In genomic region chr2:168479930-168480329, GRCm38 (mm10) we compare ENCODE assay signal across 14 mouse cellular contexts.
DNase-seq lines count a peak whose midpoint lies in the region; ATAC-seq and TF ChIP-seq lines count a peak whose summit lies in the region.
"Had no signal": no experiment of that assay in that cellular context is flagged by ENCODE, and none has a peak within 500 bp of the region (broad histone marks: within the 10 kb centered on the region; RNA-seq: fewer than 3 reads in every experiment).

No protein-coding gene starts in this region.

- no peak for TF ChIP-seq CTCF in cortical plate, adult 2 months (IDR thresholded peaks at IDR 0.05; ENCODE audit: extremely low read depth, insufficient read depth, low read length)

- no peak for ATAC-seq in neural tube, embryonic 11.5 days (ENCODE audit: insufficient read depth, low FRiP score, low TSS enrichment)
- ATAC-seq in neural tube, embryonic 15.5 days (ENCODE audit: low FRiP score) = no peak

- peak; percentile 87; the same call in 1 of the 2 replicates for TF ChIP-seq POLR2A in cortical plate, adult 2 months (IDR thresholded peaks at IDR 0.05; ENCODE audit: extremely low read depth, insufficient read depth, low read length)

- WGBS in neural tube, embryonic 11.5 days = 84% methylated on average over 15 of the region's 15 CpGs
- WGBS in neural tube, embryonic 15.5 days = 78% methylated on average over 15 of the region's 15 CpGs

- no peaks in the 10 kb centered on the region for H3K9me3 ChIP-seq in neural tube, embryonic 11.5 days (ENCODE audit: control insufficient read depth, low read length)
- no peaks in the 10 kb centered on the region for H3K9me3 ChIP-seq in neural tube, embryonic 15.5 days (replicated peaks)
- H3K9me3 ChIP-seq: embryonic facial prominence, embryonic 15.5 days; heart, embryonic 15.5 days; neural tube, embryonic 12.5 days had no signal

- no peaks in the 10 kb centered on the region for H3K27me3 ChIP-seq in neural tube, embryonic 11.5 days (ENCODE audit: control insufficient read depth, insufficient read depth, low read length)
- peaks cover 11% of the 10 kb centered on the region; the same call in 1 of the 2 replicates for H3K27me3 ChIP-seq in neural tube, embryonic 15.5 days (replicated peaks)
- H3K27me3 ChIP-seq: embryonic facial prominence, embryonic 15.5 days; neural tube, embryonic 12.5 days had no signal

- H3K4me2 ChIP-seq in neural tube, embryonic 11.5 days (ENCODE audit: low read depth) = no peak overlapping the region
- H3K4me2 ChIP-seq in neural tube, embryonic 15.5 days = no peak overlapping the region
- H3K4me2 ChIP-seq: embryonic facial prominence, embryonic 15.5 days; heart, embryonic 15.5 days; neural tube, embryonic 12.5 days had no signal

- no peaks in the 10 kb centered on the region for H3K4me1 ChIP-seq in neural tube, embryonic 11.5 days (ENCODE audit: control insufficient read depth, insufficient read depth, low read length)
- peaks cover 6% of the 10 kb centered on the region for H3K4me1 ChIP-seq in neural tube, embryonic 15.5 days
- H3K4me1 ChIP-seq in cortical plate, adult 2 months (ENCODE audit: control insufficient read depth, insufficient read depth, low read length) = no peaks in the 10 kb centered on the region
- H3K4me1 ChIP-seq: neural tube, embryonic 12.5 days had no signal

- no peak overlapping the region for H3K9ac ChIP-seq in neural tube, embryonic 11.5 days (ENCODE audit: low read length)
- no peak overlapping the region for H3K9ac ChIP-seq in neural tube, embryonic 15.5 days (replicated peaks)
- H3K9ac ChIP-seq: embryonic facial prominence, embryonic 15.5 days; heart, embryonic 15.5 days; neural tube, embryonic 12.5 days had no signal

- DNase-seq in neural tube, embryonic 11.5 days (ENCODE audit: low spot score) = peak; percentile 28
- DNase-seq in layer of hippocampus, postnatal 36 days = peak; percentile 74 to 83
- DNase-seq in Muller cell, postnatal 12 days (ENCODE audit: inconsistent ontology term) = no peak
- DNase-seq in c-Kit-positive CD71-positive TER-119-positive erythroid progenitor cells, embryonic 14.5 days (ENCODE audit: low spot score) = no peak
- no peak for DNase-seq in lung, postnatal 4 days
- DNase-seq in heart, adult 11 months = no peak
- DNase-seq: adrenal gland, postnatal 10 days; lung, adult 18-20 months had no signal

- no peak overlapping the region for H3K27ac ChIP-seq in neural tube, embryonic 11.5 days (ENCODE audit: low read depth, low read length)
- no peak overlapping the region for H3K27ac ChIP-seq in neural tube, embryonic 15.5 days (replicated peaks)
- no peak overlapping the region for H3K27ac ChIP-seq in cortical plate, adult 2 months (ENCODE audit: insufficient read depth, low read length)
- H3K27ac ChIP-seq: embryonic facial prominence, embryonic 15.5 days; heart, embryonic 15.5 days; kidney, postnatal 0 days; neural tube, embryonic 12.5 days had no signal

- H3K4me3 ChIP-seq in neural tube, embryonic 11.5 days (ENCODE audit: low read depth, low read length) = no peak overlapping the region
- no peak overlapping the region for H3K4me3 ChIP-seq in neural tube, embryonic 15.5 days (replicated peaks)
- no peak overlapping the region; the same call in 1 of the 2 replicates for H3K4me3 ChIP-seq in cortical plate, adult 2 months (ENCODE audit: insufficient read depth, low read length)
- H3K4me3 ChIP-seq: embryonic facial prominence, embryonic 15.5 days; heart, embryonic 15.5 days; neural tube, embryonic 12.5 days had no signal

- H3K36me3 ChIP-seq in neural tube, embryonic 11.5 days (ENCODE audit: control insufficient read depth, insufficient read depth, low read length) = no peaks in the 10 kb centered on the region
- no peaks in the 10 kb centered on the region for H3K36me3 ChIP-seq in neural tube, embryonic 15.5 days
- H3K36me3 ChIP-seq: embryonic facial prominence, embryonic 15.5 days; heart, embryonic 15.5 days; neural tube, embryonic 12.5 days had no signal

Comparison
In these comparisons a context has a peak if more than half of its experiments do, and no peak if none do; other contexts are left out.
1. DNase-seq: peak in neural tube, embryonic 11.5 days (single experiment) and layer of hippocampus, postnatal 36 days (2 of 2); none in Muller cell, postnatal 12 days (single experiment), c-Kit-positive CD71-positive TER-119-positive erythroid progenitor cells, embryonic 14.5 days (single experiment), lung, postnatal 4 days (0 of 2) and heart, adult 11 months (single experiment).